Mouse (Mus musculus): ENCODE measurements around the gene Itga11. TPM values are rescaled to one million over a fixed set of nuclear protein-coding genes. Genes with fewer than 3 reads are reported as not detected.
"Not testable (repeated sequence)": the region's sequence is repeated elsewhere in the genome, so short reads cannot be mapped to it uniquely, and the experiment has no call there.

Itga11 gene
- total RNA-seq (2021), result 1 to 10 TPM; 1.8 to 2.2 TPM
- long read RNA-seq, experiment 1, partial matches to known transcripts, result 1 of 2 reads
- long read RNA-seq, experiment 1, other reads (novel, unspliced or antisense), result 1 of 2 reads
- long read RNA-seq, experiment 2, partial matches to known transcripts, result 3 of 4 reads
- long read RNA-seq, experiment 2, other reads (novel, unspliced or antisense), result 1 of 4 reads

DNA sequence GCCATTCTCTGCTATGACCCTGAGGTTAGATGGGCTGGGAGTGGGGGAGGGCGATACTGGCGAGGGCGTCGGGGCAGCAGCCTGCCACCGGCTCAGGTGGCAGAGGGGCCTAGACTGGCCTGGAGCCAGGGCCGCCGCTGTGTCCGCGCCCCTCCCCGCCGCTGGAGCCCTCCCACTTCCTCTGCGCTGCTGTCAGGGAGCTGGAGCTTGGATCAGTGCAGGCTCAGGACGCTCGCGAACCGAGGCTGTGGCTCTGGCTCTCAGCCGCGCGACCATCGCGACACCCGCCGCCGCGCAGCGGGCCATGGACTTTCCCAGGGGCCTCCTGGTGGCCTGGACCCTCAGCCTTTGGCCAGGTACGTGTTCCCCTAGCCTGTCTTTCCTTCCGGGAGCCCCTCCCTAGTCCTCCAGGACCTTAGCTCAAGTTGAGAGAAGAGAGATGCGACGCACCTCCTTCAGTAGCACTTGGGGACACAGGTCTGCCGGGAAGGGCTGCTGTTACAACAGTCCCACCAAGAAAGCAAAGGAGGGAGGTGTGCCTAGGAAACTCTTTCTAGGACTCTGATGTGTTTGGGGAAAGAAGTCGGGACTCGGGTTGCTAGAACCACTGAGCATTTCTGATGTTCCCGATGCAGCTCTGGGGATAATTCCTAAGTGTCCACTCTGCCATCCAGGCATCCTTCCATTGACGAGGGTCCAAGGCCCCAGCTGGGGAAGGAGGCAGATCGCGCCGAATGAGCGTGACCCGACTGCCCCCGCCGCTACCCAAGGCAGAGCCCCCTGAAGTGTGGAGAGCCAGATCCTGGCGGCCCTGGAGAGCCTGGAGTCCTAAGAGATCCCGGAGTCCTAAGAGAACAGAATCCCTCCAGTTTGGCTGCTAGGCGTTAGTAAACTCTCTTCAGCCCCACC is at the start of gene Itga11:
TSS of gene Itga11 (plus strand) at position 186 of the 909 bp plus-strand sequence.
- peak; percentile 24 to 53 for DNase-seq

GRCm38 (mm10) chr9:62630631-62631240 is 46.9 kb upstream of the Itga11 start:
- no peak for DNase-seq

GRCm38 (mm10) chr9:62632392-62632791 is 45.2 kb upstream of the Itga11 start:
- DNase-seq, result no peak

DNA sequence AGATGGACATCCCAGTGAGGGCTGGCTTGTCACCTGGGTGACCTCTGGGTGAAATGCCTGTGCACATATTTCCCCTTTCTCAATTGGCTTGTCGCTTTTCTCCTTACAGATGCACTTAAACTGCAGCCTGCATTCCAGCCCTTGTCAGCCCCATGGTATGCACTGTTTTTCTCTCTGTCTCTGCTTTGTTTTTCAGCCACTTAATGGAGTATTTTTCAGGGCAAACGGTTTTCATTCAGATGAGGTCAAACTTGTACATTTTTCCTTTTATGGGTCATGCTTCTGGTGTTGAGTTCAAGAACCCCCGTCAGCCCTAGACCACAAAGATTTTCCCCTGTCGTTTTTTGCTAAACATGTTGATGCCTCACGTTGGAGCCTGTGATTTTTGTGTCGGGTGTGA is 39.6 kb upstream of the Itga11 start:
- no peak for DNase-seq

DNA sequence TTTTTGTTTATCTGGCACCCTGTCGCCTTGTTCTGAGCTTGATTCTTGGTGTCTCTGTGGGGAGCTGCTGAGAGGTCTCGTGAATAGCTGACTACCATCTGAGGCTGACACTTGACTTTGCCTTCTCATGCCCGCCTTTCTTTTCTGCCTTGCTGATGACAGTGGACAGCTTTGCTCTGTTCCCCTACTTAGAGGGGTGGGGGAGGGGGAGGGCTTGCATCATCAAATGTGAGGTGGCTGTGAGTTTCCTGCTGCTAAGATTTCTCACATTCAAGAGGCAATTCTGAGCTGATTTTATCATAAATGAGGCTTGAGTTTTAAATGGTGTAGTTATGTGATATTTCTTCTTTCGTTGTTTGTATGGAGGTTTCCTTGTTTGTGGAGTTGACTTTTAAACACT is 37.9 kb upstream of the Itga11 start:
- DNase-seq, result no peak

- peak in 1 of 2 experiments; percentile 35 for DNase-seq
Measured at GRCm38 (mm10) chr9:62640188-62640587, 37.4 kb upstream of the Itga11 start.

DNA sequence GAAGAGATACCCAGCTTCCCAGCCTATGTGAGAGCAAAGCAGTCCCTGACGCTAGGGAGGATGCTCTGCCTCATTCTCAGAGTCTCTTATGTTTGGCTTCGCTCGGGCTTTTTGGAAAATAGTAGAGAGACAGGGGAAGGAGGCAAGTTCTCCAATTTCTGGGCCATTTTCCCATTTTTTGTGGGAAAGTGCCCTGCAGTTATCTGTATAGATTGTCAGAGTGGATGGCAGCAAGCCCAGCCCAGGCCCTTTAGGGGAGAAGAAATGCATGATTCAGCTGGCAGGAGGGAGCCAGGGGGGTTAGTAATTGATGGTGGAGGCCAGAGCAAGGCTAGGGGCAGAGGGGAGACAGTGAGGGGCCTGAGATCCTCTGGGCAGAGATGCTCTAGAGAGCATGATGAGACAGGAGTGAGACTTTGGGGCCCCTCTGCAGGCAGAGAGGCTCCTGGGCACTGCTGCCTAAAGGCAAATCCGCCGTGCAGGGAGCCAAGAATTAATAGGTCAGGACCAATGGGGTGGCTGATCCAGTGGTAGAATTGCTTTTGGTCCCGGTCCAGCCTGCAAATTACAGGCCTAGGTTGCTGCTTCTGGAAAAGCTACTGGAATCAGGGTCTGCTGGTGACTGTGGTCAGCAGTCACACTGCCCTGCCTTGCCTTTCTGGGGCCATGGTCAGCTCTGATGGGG is 31.8 kb upstream of the Itga11 start:
- DNase-seq, result peak; percentile 30 to 42

GRCm38 (mm10) chr9:62646721-62647183 is 30.9 kb upstream of the Itga11 start:
- no peak for DNase-seq

DNA sequence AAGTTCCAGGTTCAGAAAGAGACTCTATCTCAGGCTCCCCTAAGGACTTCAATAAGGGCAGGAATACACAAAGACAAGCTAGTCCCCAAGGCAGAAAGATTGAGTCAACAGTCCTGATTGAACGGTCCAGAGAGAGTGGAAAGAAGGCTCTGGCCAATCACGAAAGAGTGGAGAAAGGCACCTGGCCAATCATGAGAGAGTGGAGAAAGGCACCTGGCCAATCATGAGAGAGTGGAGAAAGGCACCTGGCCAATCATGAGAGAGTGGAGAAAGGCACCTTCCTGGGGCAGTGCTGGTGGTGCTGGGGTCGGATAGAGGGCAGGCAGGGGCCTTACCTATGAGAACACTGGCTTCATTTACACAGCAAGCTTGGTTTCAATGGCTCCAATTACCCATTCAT is 28.2 kb upstream of the Itga11 start:
- DNase-seq, result no peak

DNA sequence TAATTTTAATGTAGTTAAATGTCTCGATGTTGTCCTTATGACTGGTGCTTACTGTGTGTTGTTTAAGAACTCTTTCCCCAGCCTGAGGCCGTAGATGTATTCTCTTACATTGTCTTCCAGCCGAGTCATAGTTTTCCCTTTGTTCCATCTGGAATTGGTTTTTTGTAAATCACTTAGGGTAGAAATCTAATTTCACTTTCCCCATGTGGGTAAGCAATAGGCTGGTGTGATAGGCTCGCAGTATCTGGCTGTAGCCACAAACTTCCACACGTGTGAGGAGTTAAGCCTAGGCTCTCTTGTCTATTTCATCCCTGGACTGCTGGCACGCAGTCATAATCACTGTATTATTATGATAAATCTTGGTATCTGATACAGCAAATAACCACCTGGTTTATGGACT is 26.9 kb upstream of the Itga11 start:
- no peak for DNase-seq

- no peak for DNase-seq
Measured at GRCm38 (mm10) chr9:62654336-62654735, 23.3 kb upstream of the Itga11 start.

- DNase-seq, result no peak
Measured at GRCm38 (mm10) chr9:62658016-62658415, 19.6 kb upstream of the Itga11 start.

GRCm38 (mm10) chr9:62659026-62659425 is 18.6 kb upstream of the Itga11 start:
- DNase-seq, result no peak

GRCm38 (mm10) chr9:62660971-62661370 is 16.7 kb upstream of the Itga11 start:
- not testable (repeated sequence) for DNase-seq

DNA sequence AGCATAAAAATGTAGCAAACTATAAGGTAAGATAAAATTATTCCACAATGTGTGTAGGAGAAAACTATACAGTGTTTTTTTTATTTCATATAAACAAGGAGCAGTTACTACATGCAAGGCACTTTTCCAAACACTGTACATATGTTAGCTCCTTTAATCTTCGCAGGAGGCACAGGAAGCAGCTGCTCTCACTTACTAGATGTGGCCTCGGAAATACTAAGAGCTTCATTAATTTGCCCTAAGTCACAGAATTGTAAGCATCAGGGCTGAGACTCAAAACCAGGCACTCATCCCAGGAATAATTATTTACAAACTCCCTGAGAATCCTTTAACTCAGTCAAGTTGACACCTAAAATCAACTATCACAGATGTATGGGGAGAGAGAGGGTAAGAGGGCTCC is 14.2 kb upstream of the Itga11 start:
- DNase-seq, result no peak

GRCm38 (mm10) chr9:62664115-62664725 is 13.4 kb upstream of the Itga11 start:
- DNase-seq, result no peak

GRCm38 (mm10) chr9:62665892-62666291 is 11.7 kb upstream of the Itga11 start:
- DNase-seq, result no peak

DNA sequence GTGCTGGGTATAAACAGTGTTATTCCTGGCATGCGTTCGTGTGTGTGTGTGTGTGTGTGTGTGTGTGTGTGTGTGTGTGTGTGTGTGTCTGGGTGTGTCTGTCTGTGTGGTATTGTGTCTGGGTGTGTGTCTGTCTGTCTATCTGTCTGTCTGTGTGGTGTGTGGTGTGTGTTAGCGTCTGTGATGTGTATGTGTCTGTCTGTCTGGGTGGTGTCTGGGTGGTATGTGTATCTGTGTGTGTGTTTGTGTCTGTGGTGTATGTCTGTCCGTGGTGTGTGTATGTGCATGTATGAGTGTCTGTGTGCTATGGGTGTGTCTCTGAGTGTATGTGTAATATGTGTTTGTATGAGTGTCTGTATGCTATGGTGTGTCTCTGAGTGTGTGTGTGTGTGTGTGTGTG is 9.1 kb upstream of the Itga11 start:
- DNase-seq, result no peak

DNA sequence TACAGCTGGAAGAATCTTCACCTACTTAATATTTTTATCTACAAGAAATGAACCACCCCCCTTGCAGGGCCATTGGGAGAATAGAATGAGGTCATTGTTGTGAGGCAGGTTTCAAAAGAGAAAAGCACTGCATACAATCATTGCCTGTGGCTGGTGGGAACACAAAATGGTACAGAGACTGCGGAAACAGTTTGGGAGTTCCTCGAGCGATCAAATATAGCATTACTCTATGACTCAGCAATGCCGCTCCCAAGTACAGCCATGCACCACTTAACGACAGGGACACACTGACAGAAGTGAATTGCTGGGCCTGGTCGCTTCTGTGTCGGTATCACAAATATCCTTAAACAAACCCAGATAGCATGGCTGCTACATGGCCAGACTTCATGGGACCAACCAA is 4.4 kb upstream of the Itga11 start:
- DNase-seq, result no peak

DNA sequence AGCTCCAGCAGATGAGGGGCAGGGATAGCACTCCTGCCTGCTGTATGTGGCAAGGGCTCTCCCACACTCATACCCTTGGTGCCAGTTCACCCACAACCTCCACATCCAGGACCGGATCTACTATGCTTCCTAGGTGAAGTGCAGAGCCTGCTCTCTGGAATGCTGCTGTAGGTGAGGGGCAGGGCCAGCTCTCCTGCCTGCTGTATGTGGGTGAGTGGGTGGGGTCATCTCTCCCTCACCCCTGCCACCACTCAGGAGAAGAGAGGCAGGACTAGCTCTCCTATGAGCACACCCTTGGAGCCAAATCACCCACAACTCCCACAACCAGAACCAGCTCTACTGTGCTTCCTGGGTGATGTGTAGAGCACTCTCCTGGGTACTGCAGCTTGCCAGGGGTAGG is 2.5 kb upstream of the Itga11 start:
- DNase-seq, result no peak

GRCm38 (mm10) chr9:62678550-62679155 is 1.0 kb downstream of the Itga11 start:
- peak in 1 of 2 experiments; percentile 9 for DNase-seq

DNA sequence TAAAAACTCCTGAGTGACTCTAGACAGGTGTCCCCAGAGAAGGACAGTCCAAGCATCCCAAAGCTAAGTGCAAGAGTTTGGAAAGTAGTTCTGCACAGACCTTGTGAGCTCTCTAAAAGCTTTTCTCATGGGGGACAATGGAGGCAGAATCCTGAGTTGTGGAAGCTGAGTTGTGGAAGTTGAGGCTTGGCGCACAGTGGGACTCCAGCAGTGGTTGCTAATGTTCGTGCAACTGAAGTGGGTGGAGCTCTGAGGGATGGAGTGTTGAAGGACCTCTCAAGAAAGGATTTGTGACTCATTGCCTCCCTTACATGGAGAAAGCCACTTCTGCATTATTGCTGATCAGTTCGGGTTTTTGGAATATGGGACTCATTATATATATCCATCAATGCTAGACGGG is 1.8 kb downstream of the Itga11 start:
- no peak for DNase-seq
